Mouse (Mus musculus) spleen, adult 2 months (tissue): Measurements from ENCODE around the gene Fezf1.

Experiments used
- CTCF ChIP-seq: fragments of 200-500 bp; IDR thresholded peaks from 2 replicates; pipeline ENCODE4 v1.5.1; 2011; ENCODE audit warnings: mild to moderate bottlenecking, inconsistent platforms; ENCODE audit not compliant: insufficient read depth, insufficient read length, insufficient replicate concordance; ENCODE audit errors: extremely low read depth
- POLR2A ChIP-seq: fragments of 200-500 bp; IDR thresholded peaks from 2 replicates; pipeline ENCODE4 v1.6.1; 2011; ENCODE audit warnings: low read depth, low read length, inconsistent platforms

DNA sequence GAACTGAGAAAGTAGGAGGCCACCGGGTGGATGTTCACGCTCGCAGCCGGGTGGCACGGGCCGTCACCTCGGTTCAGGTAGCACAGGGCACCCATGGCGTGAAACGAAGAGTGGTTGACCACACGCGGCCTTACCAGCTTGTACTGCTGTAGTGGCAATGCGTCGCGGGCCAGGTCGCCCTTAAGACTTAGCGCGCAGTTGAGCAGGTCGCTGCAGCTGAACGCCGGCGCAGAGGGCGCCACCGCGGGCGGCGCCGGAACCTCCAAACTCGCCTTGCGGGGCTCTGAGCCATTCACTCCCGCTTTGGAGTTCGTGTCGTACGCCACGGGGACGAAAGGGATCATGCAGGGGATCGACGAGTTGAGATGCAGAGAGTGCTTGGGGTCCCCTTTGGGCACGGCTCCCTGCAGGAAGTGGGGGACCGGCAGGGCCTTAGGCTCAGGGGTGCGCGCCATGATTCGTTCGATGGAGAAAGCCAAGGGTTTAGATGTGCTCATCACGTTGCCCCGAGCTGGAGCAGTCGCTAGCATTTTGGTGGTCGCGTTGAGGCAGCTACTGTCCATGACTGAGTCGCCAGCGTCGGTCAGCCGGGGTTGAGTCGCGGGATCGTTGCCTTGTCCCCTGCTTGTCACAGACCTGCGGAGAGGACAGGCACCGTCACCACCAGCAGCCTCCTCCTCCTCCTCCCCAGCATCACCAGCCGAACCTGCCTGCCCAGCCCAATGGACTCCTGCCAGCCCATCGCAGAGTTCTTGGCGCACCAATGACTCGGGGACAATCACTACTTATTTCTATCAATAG lies 450 bp downstream of the Fezf1 start:
- TF ChIP-seq POLR2A = no peak
- no peak for TF ChIP-seq CTCF
